Mouse (Mus musculus) heart, embryonic 12.5 days (tissue): Measurements from ENCODE around the gene Pacs2. TPM values are rescaled to one million over a fixed set of nuclear protein-coding genes. Genes with fewer than 3 reads are reported as not detected.

Experiments used
- ATAC-seq: fragments of 200-750 bp; cut with Nextera tagmentation; 2 replicates; pipeline ENCODE4 v1.8.0; 2017; ENCODE audit warnings: moderate TSS enrichment, moderate library complexity; ENCODE audit not compliant: insufficient number of reproducible peaks, low FRiP score
- H3K27ac ChIP-seq: fragments of 300-500 bp; sonication (generic); 2 replicates; pipeline ENCODE4 v1.5.1; 2016; ENCODE audit warnings: mild to moderate bottlenecking, moderate library complexity; ENCODE audit not compliant: poor library complexity, severe bottlenecking
- H3K27me3 ChIP-seq: fragments of 300-500 bp; sonication (generic); replicated peaks from 2 replicates; pipeline ENCODE4 v1.6.1; 2016; ENCODE audit warnings: mild to moderate bottlenecking, moderate library complexity
- H3K36me3 ChIP-seq: fragments of 300-500 bp; sonication (generic); 2 replicates; pipeline ENCODE4 v1.6.1; 2016; ENCODE audit warnings: mild to moderate bottlenecking, moderate library complexity
- H3K4me1 ChIP-seq: fragments of 300-500 bp; sonication (generic); replicated peaks from 2 replicates; pipeline ENCODE4 v1.6.1; 2016; ENCODE audit warnings: mild to moderate bottlenecking
- H3K4me2 ChIP-seq: fragments of 300-500 bp; sonication (generic); 2 replicates; pipeline ENCODE4 v1.6.1; 2016; ENCODE audit warnings: mild to moderate bottlenecking, moderate library complexity
- H3K4me3 ChIP-seq: fragments of 300-500 bp; sonication (generic); 2 replicates; pipeline ENCODE4 v1.5.1; 2016; ENCODE audit warnings: mild to moderate bottlenecking
- H3K9ac ChIP-seq: fragments of 300-500 bp; sonication (generic); 2 replicates; pipeline ENCODE4 v1.6.1; 2016; ENCODE audit warnings: mild to moderate bottlenecking, moderate library complexity
- H3K9me3 ChIP-seq: fragments of 300-500 bp; sonication (generic); replicated peaks from 2 replicates; pipeline ENCODE4 v1.6.1; 2016; ENCODE audit warnings: mild to moderate bottlenecking, moderate library complexity
- WGBS: fragments of 180-500 bp; shearing (Covaris S2); methylation state at CpG from one replicate; pipeline ENCODE4 v1.1.7; 2016; 5-methylcytosine and 5-hydroxymethylcytosine counted together
- polyA plus RNA-seq: library from polyadenylated mRNA; unstranded; fragments of >200 nt; fragmentation: Nextera tagmentation; extraction: Ambion mirVana; gene quantifications from 2 replicates; pipeline ENCODE4 v1.2.1, GENCODE M21; 2016

The Pacs2 gene
- polyA plus RNA-seq, result 10.5 and 12.2 TPM in 2 replicates

DNA sequence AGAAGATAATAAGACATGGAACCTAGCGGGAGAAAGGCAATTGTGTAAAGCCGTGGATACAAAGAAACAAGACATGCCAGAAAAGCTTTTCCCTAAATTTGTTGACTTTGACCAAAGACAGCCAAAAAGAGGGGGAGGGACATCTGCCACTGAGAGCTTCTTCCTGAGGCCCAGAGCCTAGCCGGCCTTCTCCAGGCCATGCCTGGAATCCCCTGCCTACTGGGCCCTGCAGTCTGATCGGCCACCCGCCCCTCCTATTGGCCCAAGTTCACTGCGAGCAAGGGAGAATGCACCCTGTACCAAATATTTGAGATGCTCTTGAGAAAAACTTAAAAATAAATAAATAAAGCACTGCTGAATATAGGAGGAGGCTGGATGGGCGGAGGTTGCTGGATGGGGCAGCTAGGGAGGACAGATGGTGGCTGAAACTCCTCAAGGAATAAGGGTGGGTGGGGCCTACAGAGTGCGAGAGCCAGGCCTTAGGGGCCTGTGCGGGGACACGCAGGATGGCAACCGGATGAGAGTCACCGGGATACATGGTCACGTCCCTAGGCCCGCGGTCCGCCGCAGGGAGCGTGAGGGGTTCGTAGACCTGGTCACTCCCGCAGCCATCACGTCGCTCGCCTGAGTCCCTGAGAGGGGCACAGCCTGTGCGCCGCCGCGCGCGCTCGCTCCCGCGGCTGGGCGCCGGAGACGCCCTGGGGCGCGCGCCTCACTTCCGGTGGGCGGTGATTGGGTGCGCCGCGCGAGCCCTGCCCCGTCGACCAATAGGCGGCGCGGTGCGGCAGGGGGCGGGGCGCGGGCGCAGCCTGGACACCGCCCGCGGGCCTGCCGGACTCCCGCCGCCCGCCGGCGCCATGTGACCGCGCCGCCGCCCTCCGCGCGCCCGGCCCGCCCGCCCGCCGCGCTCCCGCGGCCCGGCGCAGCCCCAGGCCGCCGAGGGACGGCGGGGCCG lies at the start of gene Pacs2:
TSS of gene Pacs2 (plus strand) at position 905 of the 955 bp plus-strand sequence.
- peak within 1 kb of the TSS; percentile 79 for H3K27ac ChIP-seq
- ATAC-seq, result peak; percentile 98
- no peaks in the 10 kb centered on the region for H3K9me3 ChIP-seq
- WGBS, result 6% methylated on average over 82 of the region's 85 CpGs
- H3K4me2 ChIP-seq, result peak within 1 kb of the TSS; percentile 82
- H3K27me3 ChIP-seq, result no peaks in the 10 kb centered on the region
- H3K4me1 ChIP-seq, result peaks cover 31% of the 10 kb centered on the region
- H3K9ac ChIP-seq, result peak within 1 kb of the TSS; percentile 85
- H3K36me3 ChIP-seq, result no peaks in the 10 kb centered on the region
- peak within 1 kb of the TSS; percentile 82 for H3K4me3 ChIP-seq

DNA sequence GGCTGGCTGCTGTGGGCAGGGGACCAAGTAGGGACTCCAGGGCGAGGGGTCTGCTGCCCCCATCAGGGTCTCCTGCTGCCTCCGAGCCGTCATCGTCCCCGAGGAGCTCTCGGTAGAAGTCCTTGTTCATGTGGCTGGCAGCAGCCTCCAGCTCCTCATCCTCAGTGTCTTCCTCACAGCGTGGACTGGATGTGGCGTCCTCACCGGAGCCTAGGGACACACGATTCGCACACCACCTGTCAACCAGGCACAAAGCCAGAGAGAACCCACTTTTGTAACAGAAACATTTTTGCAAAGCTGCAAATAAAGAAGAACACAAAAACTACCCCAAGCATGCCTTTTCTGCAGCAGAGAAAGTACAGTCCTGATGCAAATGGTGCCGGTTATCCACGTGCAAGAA lies 48.5 kb upstream of the Pacs2 start:
- no peak for ATAC-seq
- Histone ChIP-seq H3K9ac (no peak overlapping the region), H3K4me1 (peaks cover 14% of the 10 kb centered on the region), H3K36me3 (peaks cover 99% of the 10 kb centered on the region), H3K4me3 (no peak overlapping the region), H3K27ac (no peak overlapping the region), H3K27me3 (no peaks in the 10 kb centered on the region), H3K9me3 (no peaks in the 10 kb centered on the region), H3K4me2 (no peak overlapping the region)
- WGBS, result 89% methylated on average over 13 of the region's 13 CpGs

DNA sequence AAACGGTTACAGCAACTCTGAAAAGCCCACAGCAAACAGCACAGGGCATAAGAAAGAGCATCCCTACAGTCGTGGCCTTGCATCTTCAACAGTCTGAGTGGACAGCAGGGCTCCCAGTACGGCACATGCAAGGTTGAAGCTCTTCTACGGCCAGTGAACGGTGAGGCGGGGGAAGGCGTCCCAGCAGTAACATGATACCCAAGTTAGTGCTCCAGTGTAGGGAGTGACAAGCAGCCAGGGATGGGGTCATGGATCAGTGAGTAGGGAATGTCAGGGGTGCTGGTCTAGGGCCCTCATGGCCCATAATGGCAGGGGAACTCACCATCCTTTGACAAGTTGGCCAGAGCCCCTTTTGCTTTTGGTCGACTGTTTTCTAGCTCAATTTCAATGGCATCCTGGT lies 45.4 kb upstream of the Pacs2 start:
- H3K27me3 ChIP-seq, result no peaks in the 10 kb centered on the region
- ATAC-seq, result no peak
- WGBS, result 75% methylated on average over 8 of the region's 8 CpGs

DNA sequence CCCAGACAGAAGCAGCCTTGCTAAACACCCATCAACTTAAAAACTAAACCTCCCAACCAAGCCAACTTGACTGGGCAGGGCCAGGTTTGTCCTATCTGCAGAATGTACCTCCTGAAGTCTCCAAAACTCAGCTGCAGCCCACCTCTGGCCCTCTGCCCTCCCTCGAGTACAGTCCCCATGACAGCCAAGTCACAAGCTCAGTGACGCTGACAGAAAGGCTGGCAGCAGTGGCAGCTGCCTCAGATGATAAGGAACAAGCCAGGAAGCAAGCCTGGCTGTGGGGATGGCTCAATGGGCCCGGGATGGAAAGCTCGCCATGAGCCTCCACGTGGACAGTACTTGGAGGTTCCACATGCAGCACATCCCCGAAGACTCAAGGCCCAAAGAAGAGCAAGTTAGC lies 44.7 kb upstream of the Pacs2 start:
- Histone ChIP-seq H3K27me3 (no peaks in the 10 kb centered on the region), H3K4me1 (no peaks in the 10 kb centered on the region), H3K9ac (no peak overlapping the region), H3K27ac (no peak overlapping the region), H3K36me3 (peaks cover 97% of the 10 kb centered on the region), H3K9me3 (no peaks in the 10 kb centered on the region), H3K4me3 (no peak overlapping the region), H3K4me2 (no peak overlapping the region)
- ATAC-seq, result no peak
- WGBS, result 75% methylated on average over 6 of the region's 6 CpGs

More for the DNA sequence above, 45.4 kb upstream of the Pacs2 start:
- no peaks in the 10 kb centered on the region for H3K4me1 ChIP-seq
- H3K9ac ChIP-seq, result no peak overlapping the region
- H3K9me3 ChIP-seq, result no peaks in the 10 kb centered on the region
- no peak overlapping the region for H3K27ac ChIP-seq
- no peak overlapping the region for H3K4me3 ChIP-seq
- peaks cover 98% of the 10 kb centered on the region for H3K36me3 ChIP-seq
- H3K4me2 ChIP-seq, result no peak overlapping the region

DNA sequence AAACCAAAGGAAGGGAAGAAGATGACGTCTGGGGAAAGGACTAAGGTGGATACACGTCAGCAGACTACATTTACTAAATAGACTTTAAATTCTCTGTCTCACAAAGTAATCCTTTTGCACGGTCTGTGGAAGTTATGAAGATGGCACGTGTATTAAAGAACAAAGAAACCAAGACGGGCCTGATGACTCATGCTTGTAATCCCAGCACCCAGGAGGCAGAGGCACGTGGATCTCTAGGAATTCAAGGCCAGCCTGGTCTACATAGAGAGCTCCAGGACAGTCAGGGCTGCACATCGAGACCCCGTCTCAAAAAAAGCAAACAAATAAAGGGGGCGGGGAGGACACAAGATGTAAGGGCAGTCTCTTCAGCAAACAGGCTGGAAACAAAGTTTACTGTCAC lies 39.6 kb upstream of the Pacs2 start:
- Histone ChIP-seq H3K4me2 (no peak overlapping the region), H3K4me3 (no peak overlapping the region), H3K27me3 (no peaks in the 10 kb centered on the region), H3K9me3 (no peaks in the 10 kb centered on the region), H3K4me1 (peaks cover 13% of the 10 kb centered on the region), H3K36me3 (peaks cover 72% of the 10 kb centered on the region), H3K9ac (no peak overlapping the region), H3K27ac (no peak overlapping the region)
- WGBS, result 87% methylated on average over 9 of the region's 9 CpGs
- no peak for ATAC-seq

DNA sequence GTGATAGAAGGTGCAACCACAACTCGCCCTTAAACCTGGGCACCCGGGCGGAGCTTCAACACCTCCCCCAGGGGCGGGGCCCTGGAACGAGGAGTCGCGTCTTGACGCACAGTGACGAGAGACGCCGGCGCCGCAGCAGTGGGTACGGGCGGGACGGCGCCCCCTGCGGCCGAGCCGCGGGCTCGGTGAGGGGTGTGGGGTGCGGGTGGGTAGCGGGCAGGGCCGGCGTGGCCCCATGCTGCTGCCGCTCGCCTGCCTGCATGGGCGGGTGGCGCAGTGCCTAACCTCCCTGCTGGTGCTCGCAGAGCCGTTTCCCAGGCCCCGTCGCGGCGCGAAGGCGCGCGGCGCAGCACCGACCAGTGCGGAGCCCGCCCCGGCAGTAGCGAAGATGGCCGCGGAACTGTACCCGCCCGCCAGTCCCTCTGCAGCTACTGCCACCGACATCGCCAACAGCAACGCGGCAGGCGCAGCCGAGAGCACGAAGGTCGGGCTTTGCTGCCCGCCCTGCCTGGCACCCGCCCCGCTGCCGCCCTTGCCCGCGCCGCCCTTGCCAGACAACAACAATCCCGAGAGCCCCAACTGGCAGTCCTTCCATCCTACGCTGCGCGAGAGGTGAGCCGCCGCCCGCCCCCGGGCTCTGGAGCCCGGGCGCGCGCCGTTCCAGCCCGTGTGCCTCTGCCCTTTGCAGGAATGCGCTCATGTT lies 37.8 kb upstream of the Pacs2 start, which contains the start of gene Btbd6:
TSS of gene Btbd6 (plus strand) at position 112 of the 703 bp plus-strand sequence.
- peak within 1 kb of the TSS; percentile 87 for H3K4me2 ChIP-seq
- H3K9ac ChIP-seq, result peak within 1 kb of the TSS; percentile 92
- no peaks in the 10 kb centered on the region for H3K27me3 ChIP-seq
- under 1% methylated on average over 77 of the region's 80 CpGs for WGBS
- H3K4me1 ChIP-seq, result peaks cover 13% of the 10 kb centered on the region
- ATAC-seq, result peak; percentile 90
- peaks cover 72% of the 10 kb centered on the region for H3K36me3 ChIP-seq
- H3K27ac ChIP-seq, result peak within 1 kb of the TSS; percentile 94
- no peaks in the 10 kb centered on the region for H3K9me3 ChIP-seq
- peak within 1 kb of the TSS; percentile 67 for H3K4me3 ChIP-seq

DNA sequence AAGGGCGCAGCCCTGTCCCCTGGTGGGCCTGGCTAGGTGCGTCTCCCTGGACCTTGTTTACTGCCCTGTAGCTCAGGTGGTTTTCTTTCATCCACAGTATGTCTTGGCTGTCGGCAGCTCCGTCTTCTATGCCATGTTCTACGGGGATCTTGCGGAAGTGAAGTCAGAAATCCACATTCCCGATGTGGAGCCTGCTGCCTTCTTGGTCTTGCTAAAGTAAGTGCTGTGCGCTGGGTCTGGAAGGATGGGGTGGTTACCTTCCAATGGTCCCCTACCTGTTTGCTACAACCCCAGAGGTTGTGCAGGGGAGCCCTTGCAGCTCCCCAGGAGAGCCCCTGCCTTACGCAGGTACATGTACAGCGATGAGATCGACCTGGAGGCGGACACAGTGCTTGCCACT lies 37.2 kb upstream of the Pacs2 start:
- peak overlapping the region; percentile 94 for H3K27ac ChIP-seq
- peak; percentile 15; the same call in 1 of the 2 replicates for ATAC-seq
- H3K27me3 ChIP-seq, result no peaks in the 10 kb centered on the region
- peak overlapping the region; percentile 67 for H3K4me3 ChIP-seq
- no peaks in the 10 kb centered on the region for H3K9me3 ChIP-seq
- peaks cover 67% of the 10 kb centered on the region for H3K36me3 ChIP-seq
- H3K9ac ChIP-seq, result peak overlapping the region; percentile 92
- H3K4me2 ChIP-seq, result peak overlapping the region; percentile 87
- WGBS, result 42% methylated on average over 12 of the region's 12 CpGs
- peaks cover 18% of the 10 kb centered on the region for H3K4me1 ChIP-seq

DNA sequence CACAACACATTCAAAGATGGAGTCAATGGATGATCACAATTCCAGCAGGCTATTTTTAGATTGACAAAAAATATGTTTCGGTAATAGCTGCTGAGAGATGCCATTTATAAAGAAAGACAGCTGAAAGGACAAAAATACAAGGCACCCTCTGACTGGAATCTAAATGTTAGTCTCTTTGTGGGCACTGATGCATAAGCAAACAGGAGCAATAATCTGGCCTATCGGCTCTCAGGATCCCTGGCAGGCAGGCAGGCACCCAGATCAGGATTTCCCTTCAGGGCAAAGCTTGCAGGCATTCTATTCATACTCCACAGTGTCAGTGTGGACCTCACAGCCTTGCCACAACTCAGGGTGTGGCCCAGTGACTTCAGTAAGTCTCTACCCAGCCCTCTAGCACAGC lies 32.3 kb upstream of the Pacs2 start:
- Histone ChIP-seq H3K4me2 (no peak overlapping the region), H3K9ac (no peak overlapping the region), H3K4me1 (peaks cover 16% of the 10 kb centered on the region), H3K27ac (no peak overlapping the region), H3K4me3 (no peak overlapping the region), H3K27me3 (no peaks in the 10 kb centered on the region), H3K36me3 (peaks cover 85% of the 10 kb centered on the region), H3K9me3 (no peaks in the 10 kb centered on the region)
- ATAC-seq, result no peak
- WGBS, result 75% methylated on average over 2 of the region's 2 CpGs

DNA sequence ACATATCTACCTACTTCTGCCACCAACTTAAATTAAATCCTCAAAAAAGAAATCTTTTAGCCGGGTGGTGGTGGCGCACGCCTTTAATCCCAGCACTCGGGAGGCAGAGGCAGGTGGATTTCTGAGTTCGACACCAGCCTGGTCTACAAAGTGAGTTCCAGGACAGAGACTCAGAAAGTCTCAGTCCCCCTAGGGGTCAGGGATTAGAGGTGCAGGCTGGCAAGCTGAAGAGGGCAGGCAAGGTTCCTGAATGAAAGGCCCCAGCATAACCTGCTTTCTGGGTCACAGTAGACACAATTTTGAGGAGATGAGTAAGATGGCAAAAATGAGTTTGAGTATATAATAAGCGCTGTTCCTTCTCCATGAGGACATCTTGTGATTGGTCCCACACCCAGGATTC lies 29.0 kb upstream of the Pacs2 start:
- Histone ChIP-seq H3K27me3 (no peaks in the 10 kb centered on the region), H3K9ac (no peak overlapping the region), H3K9me3 (no peaks in the 10 kb centered on the region), H3K36me3 (peaks cover 63% of the 10 kb centered on the region), H3K4me2 (no peak overlapping the region), H3K4me3 (no peak overlapping the region), H3K4me1 (peaks cover 17% of the 10 kb centered on the region), H3K27ac (no peak overlapping the region)
- no peak for ATAC-seq
- 89% methylated on average over 6 of the region's 6 CpGs for whole genome bisulfite sequencing

DNA sequence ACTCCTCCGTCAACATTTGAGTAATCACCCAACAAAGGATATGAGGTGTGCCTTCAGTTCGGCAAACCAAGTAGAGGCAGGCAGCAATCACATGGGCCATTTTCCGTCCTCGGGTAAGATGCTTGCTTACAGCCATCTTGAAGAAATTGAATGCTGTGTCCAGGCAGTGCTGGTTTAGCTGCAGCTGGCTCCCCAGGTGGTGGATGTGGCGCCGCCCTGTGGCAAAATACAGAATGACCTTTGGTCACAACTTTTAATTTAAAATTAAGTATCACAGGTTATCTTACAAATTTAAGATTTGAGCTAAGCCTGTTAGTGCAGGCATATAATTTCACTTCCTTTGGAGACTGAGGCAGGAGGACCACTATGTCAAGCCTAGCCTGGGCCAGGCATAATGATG lies 26.4 kb upstream of the Pacs2 start:
- no peak for ATAC-seq
- H3K27me3 ChIP-seq, result no peaks in the 10 kb centered on the region
- peaks cover 9% of the 10 kb centered on the region for H3K4me1 ChIP-seq
- no peak overlapping the region for H3K27ac ChIP-seq
- 80% methylated on average over 6 of the region's 6 CpGs for WGBS
- no peak overlapping the region for H3K4me2 ChIP-seq
- H3K36me3 ChIP-seq, result peaks cover 57% of the 10 kb centered on the region
- H3K9ac ChIP-seq, result no peak overlapping the region
- no peaks in the 10 kb centered on the region for H3K9me3 ChIP-seq
- no peak overlapping the region for H3K4me3 ChIP-seq

DNA sequence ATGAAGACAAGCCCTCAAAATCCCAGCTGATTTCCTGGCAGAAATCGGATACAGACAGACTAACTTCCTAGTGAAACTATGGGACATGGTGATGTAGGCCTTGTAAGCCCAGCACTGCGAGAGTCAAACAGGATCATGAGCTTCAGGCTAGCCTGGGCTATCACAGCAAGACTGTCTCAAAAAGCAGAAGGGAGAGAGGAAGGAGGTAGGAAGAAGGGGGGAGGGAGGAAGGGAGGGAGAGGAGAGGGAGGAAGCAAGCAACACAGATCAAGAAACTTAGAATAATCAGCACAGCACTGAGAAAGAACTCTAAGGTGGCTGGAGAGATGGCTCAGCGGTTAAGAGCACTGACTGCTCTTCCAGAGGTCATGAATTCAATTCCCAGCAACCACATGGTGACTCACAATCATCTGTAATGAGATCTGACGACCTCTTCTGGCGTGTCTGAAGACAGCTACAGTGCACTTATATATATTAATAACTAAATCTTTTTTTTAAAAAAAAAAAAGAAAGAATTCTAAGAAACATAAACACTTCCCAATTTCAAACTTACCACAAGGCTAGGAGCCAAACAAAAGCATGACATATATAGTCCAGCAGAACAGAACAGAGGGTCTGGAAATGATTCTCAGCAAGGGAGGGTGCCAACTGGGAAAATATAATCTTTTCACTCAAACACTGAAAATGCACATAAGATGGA lies 23.5 kb upstream of the Pacs2 start:
- peaks cover 16% of the 10 kb centered on the region for H3K4me1 ChIP-seq
- ATAC-seq, result no peak
- H3K9ac ChIP-seq, result no peak overlapping the region
- H3K4me3 ChIP-seq, result no peak overlapping the region
- H3K9me3 ChIP-seq, result no peaks in the 10 kb centered on the region
- peaks cover 40% of the 10 kb centered on the region for H3K36me3 ChIP-seq
- no peaks in the 10 kb centered on the region for H3K27me3 ChIP-seq
- WGBS, result 87% methylated on average over 5 of the region's 5 CpGs
- H3K4me2 ChIP-seq, result no peak overlapping the region
- no peak overlapping the region for H3K27ac ChIP-seq
